Mouse (Mus musculus) heart, postnatal 4 days (tissue): ENCODE results near the gene 2210407C18Rik. TPM values are rescaled to one million over a fixed set of nuclear protein-coding genes. Genes with fewer than 3 reads are reported as not detected.

Source experiments
- DNase-seq: peaks from one replicate; pipeline ENCODE4 v3.0.0; 2021
- total RNA-seq, 2 experiments: library from RNA; stranded (reverse); gene quantifications; 2 replicates each; pipeline ENCODE4 v1.2.3; 2021

2210407C18Rik gene
- total RNA-seq, 2 experiments from 2014 or later, result not detected

DNA sequence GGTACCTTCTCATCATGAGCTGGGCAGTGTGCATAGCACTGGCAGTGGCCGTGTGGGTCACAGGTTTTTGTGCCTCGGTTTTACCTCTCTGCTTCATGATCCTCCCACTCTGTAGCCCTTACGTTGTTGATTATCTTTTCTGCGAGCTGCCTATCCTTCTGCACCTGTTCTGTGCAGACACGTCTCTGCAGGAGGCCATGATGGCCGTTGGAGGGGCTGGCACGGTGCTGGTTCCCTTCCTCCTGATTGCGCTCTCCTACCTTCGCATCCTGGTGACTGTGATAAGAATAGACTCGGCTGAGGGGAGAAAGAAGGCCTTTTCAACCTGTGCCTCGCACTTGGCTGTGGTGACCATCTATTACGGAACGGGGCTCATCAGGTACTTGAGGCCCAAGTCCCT lies 18.0 kb downstream of the 2210407C18Rik start:
- no peak for DNase-seq

DNA sequence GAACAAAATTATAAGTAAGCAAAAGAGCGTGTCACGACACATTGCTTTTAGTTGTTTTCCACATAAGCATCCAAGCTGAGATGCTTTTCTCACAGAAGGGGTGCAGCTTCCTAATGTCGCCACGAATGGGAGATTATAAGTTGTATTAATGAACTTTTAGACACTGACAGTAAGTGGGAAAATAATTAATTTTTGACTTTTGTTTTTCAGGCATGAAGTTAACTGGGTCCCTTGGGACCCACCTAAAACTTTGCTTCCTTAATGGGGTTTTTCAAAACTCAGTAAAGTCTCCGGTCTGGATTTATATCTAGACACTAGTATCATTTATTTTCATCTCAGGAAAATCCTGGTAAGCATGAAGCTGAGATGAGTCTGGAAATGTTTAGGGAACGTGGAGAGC lies 21.1 kb downstream of the 2210407C18Rik start, which contains the start of gene Olfr324:
TSS of gene Olfr324 (plus strand) at position 301 of the 400 bp plus-strand sequence.
- DNase-seq, result no peak

GRCm38 (mm10) chr11:58588620-58589250 lies 27.1 kb downstream of the 2210407C18Rik start:
- DNase-seq, result no peak

- peak; percentile 71 for DNase-seq
These were observed 28.0 kb downstream of the 2210407C18Rik start for GRCm38 (mm10) chr11:58587898-58588348.

DNA sequence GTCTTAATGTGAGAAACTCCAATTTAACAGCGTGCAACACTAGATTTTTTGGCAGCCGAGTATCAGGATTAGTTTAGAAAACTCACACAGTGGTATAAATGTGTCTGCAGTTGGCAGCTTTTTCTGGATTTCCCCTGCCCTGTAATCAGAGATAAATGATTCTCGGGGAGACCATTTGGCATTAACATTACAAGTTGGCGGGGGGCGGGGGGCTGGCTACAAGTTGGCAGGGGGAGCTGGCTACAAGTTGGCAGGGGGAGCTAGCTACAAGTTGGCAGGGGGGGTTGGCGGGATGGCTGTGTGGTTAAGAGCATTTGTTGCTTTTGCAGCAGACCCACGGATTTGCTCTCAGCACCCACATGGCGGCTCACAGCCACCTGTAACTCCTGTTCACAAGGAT lies 37.2 kb downstream of the 2210407C18Rik start:
- no peak for DNase-seq

DNA sequence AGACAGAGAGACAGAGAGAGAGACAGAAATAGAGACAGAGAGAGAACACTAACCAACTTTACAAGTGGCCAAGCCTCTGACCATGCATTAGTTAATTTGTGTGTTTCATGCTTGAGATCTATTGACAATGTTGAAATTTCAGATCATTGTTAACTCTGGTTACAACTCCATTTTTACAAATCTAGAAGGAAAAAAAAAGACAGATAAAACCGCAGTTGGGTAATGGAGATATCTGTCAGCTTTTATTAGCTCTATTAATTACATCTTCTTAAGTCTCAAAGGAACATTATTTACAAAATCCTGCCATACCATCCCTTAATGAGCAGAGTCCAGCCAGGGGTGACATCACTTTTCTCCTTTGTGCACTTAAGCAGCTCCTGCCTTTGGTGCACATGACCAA lies 38.4 kb downstream of the 2210407C18Rik start, which contains the start of gene Olfr325:
TSS of gene Olfr325 (plus strand) at position 301 of the 400 bp plus-strand sequence.
- DNase-seq, result no peak

- DNase-seq, result peak; percentile 55
These were observed 45.5 kb downstream of the 2210407C18Rik start, which contains the start of gene Olfr224 for GRCm38 (mm10) chr11:58570405-58570804. Olfr224 (minus strand) TSS chr11:58570553.

Other genes starting within 250 kb of the 2210407C18Rik start
- not detected for gene Lypd8, start 237.0 kb downstream of the 2210407C18Rik start, total RNA-seq
- not detected for gene 1810065E05Rik, start 195.0 kb downstream of the 2210407C18Rik start, total RNA-seq
- not detected for gene Gm12253, start 183.5 kb downstream of the 2210407C18Rik start, total RNA-seq
- gene Lypd9, start 163.2 kb downstream of the 2210407C18Rik start, total RNA-seq, result not detected
- not detected for gene Olfr30, start 153.8 kb downstream of the 2210407C18Rik start, total RNA-seq
- not detected for gene Olfr332, start 123.5 kb downstream of the 2210407C18Rik start, total RNA-seq
- not detected for gene Olfr331, start 113.5 kb downstream of the 2210407C18Rik start, total RNA-seq
- not detected for gene Olfr330, start 81.2 kb downstream of the 2210407C18Rik start, total RNA-seq
- gene Olfr329-ps, start 69.7 kb downstream of the 2210407C18Rik start, total RNA-seq, result not detected
- gene Olfr328, start 60.4 kb downstream of the 2210407C18Rik start, total RNA-seq, result under 1 TPM in 1 of 2 experiments, not detected in 1; 0.09 TPM
- gene Olfr224, start 45.5 kb downstream of the 2210407C18Rik start, total RNA-seq, result not detected
- not detected for gene Olfr325, start 38.3 kb downstream of the 2210407C18Rik start, total RNA-seq
- not detected for gene Olfr324, start 21.0 kb downstream of the 2210407C18Rik start, total RNA-seq
- gene Olfr323, start 14.4 kb upstream of the 2210407C18Rik start, total RNA-seq, result not detected
- gene Trim58, start 24.4 kb upstream of the 2210407C18Rik start, total RNA-seq, result under 1 TPM in 1 of 2 experiments, not detected in 1; 0.23 TPM
- not detected for gene Olfr322, start 42.7 kb upstream of the 2210407C18Rik start, total RNA-seq
- not detected for gene Olfr320, start 65.0 kb upstream of the 2210407C18Rik start, total RNA-seq
- gene Olfr319, start 83.1 kb upstream of the 2210407C18Rik start, total RNA-seq, result not detected
- gene Olfr318, start 107.9 kb upstream of the 2210407C18Rik start, total RNA-seq, result not detected
- gene Olfr317, start 123.1 kb upstream of the 2210407C18Rik start, total RNA-seq, result not detected
- not detected for gene Olfr316, start 136.7 kb upstream of the 2210407C18Rik start, total RNA-seq
- gene Olfr315, start 157.1 kb upstream of the 2210407C18Rik start, total RNA-seq, result not detected
- not detected for gene Olfr314, start 166.9 kb upstream of the 2210407C18Rik start, total RNA-seq
- gene Fam183b, start 185.9 kb upstream of the 2210407C18Rik start, total RNA-seq, result not detected
- not detected for gene Olfr313, start 198.9 kb upstream of the 2210407C18Rik start, total RNA-seq
- gene Olfr312, start 213.2 kb upstream of the 2210407C18Rik start, total RNA-seq, result not detected
- gene Olfr311, start 223.2 kb upstream of the 2210407C18Rik start, total RNA-seq, result not detected
- 1 to 10 TPM; 2.3 to 2.7 TPM for gene Gm12258, start 231.1 kb upstream of the 2210407C18Rik start, total RNA-seq